Mouse (Mus musculus) A20 (cell line): Measurements from ENCODE around the gene Cel.

Source experiments
- DNase-seq: peaks from one replicate; pipeline ENCODE4 v3.0.0-alpha.2; 2011; ENCODE audit warnings: low read depth, low spot score

Gene Cel

GRCm38 (mm10) chr2:28537995-28538816 is 25.0 kb downstream of the Cel start:
- peak; percentile 84 for DNase-seq

GRCm38 (mm10) chr2:28537634-28537920 is 25.6 kb downstream of the Cel start:
- no peak for DNase-seq

- DNase-seq, result peak; percentile 41
These were observed 26.2 kb downstream of the Cel start for GRCm38 (mm10) chr2:28536766-28537633.

- DNase-seq, result no peak
These were observed 27.0 kb downstream of the Cel start for GRCm38 (mm10) chr2:28536166-28536565.

GRCm38 (mm10) chr2:28535650-28536049 is 27.6 kb downstream of the Cel start:
- DNase-seq, result peak; percentile 64

- peak; percentile 51 for DNase-seq
These were observed 28.0 kb downstream of the Cel start for GRCm38 (mm10) chr2:28535263-28535540.

- peak; percentile 11 for DNase-seq
These were observed 28.6 kb downstream of the Cel start for GRCm38 (mm10) chr2:28534436-28535262.

GRCm38 (mm10) chr2:28533901-28534435 is 29.2 kb downstream of the Cel start:
- DNase-seq, result no peak

- DNase-seq, result peak; percentile 85
These were observed 30.0 kb downstream of the Cel start for GRCm38 (mm10) chr2:28532938-28533771.

- no peak for DNase-seq
These were observed 32.9 kb downstream of the Cel start for GRCm38 (mm10) chr2:28530311-28530710.

GRCm38 (mm10) chr2:28529856-28530255 is 33.3 kb downstream of the Cel start:
- no peak for DNase-seq

- DNase-seq, result no peak
These were observed 34.9 kb downstream of the Cel start for GRCm38 (mm10) chr2:28528354-28528730.

- DNase-seq, result no peak
These were observed 35.5 kb downstream of the Cel start for GRCm38 (mm10) chr2:28527436-28528353.

- DNase-seq, result peak; percentile 78
These were observed 37.0 kb downstream of the Cel start for GRCm38 (mm10) chr2:28525943-28526876.

GRCm38 (mm10) chr2:28525219-28525942 is 37.8 kb downstream of the Cel start:
- DNase-seq, result peak; percentile 34

GRCm38 (mm10) chr2:28524406-28524805 is 38.8 kb downstream of the Cel start:
- DNase-seq, result no peak

- no peak for DNase-seq
These were observed 39.5 kb downstream of the Cel start for GRCm38 (mm10) chr2:28523643-28524117.

- DNase-seq, result no peak
These were observed 41.0 kb downstream of the Cel start for GRCm38 (mm10) chr2:28522166-28522565.
